Mouse (Mus musculus) E14TG2a.4 (cell line): Measurements from ENCODE around the gene Pkn1.

Source experiments
- CTCF ChIP-seq: conservative IDR thresholded peaks from 2 replicates; pipeline ENCODE4 v1.5.1; 2014; ENCODE audit warnings: low read length
- NANOG ChIP-seq: IDR thresholded peaks from 2 replicates; pipeline ENCODE4 v1.6.1; 2014; ENCODE audit warnings: borderline replicate concordance, low read length, mixed read lengths

GRCm38 (mm10) chr8:83656484-83657246 is 42.3 kb downstream of the Pkn1 start:
- TF ChIP-seq NANOG (no peak), CTCF (no peak)
